Mouse (Mus musculus): ENCODE measurements around the gene Pim1. TPM values are rescaled to one million over a fixed set of nuclear protein-coding genes. Genes with fewer than 3 reads are reported as not detected.

Pim1 gene
- polyA plus RNA-seq, 1 experiment from 2014 or later, result 19.7 TPM

GRCm38 (mm10) chr17:29476461-29476860 lies 14.1 kb upstream of the Pim1 start:
- Histone ChIP-seq H3K4me3 (ENCODE audit: low read depth, low read length) (no peak overlapping the region), H3K9ac (ENCODE audit: low read length) (no peak overlapping the region), H3K4me2 (no peak overlapping the region), H3K27me3 (ENCODE audit: control insufficient read depth, insufficient read depth, low read length) (no peaks in the 10 kb centered on the region), H3K27ac (ENCODE audit: low read depth, low read length) (no peak overlapping the region), H3K36me3 (ENCODE audit: control insufficient read depth, insufficient read depth, low read length) (no peaks in the 10 kb centered on the region), H3K9me3 (ENCODE audit: control insufficient read depth, low read length) (no peaks in the 10 kb centered on the region), H3K4me1 (ENCODE audit: control insufficient read depth, insufficient read depth, low read length) (no peaks in the 10 kb centered on the region)
- WGBS, result 72% methylated on average over 4 of the region's 4 CpGs
- ATAC-seq (ENCODE audit: low FRiP score) (no peak), DNase-seq (ENCODE audit: low spot score, missing footprints) (no peak)

GRCm38 (mm10) chr17:29477357-29477756 lies 13.2 kb upstream of the Pim1 start:
- H3K36me3 ChIP-seq (ENCODE audit: control insufficient read depth, insufficient read depth, low read length), result no peaks in the 10 kb centered on the region
- no peaks in the 10 kb centered on the region for H3K4me1 ChIP-seq (ENCODE audit: control insufficient read depth, insufficient read depth, low read length)
- DNase-seq (ENCODE audit: low spot score, missing footprints), result no peak
- H3K9me3 ChIP-seq (ENCODE audit: control insufficient read depth, low read length), result no peaks in the 10 kb centered on the region
- no peak overlapping the region for H3K27ac ChIP-seq (ENCODE audit: low read depth, low read length)
- H3K27me3 ChIP-seq (ENCODE audit: control insufficient read depth, insufficient read depth, low read length), result no peaks in the 10 kb centered on the region
- H3K4me3 ChIP-seq (ENCODE audit: low read depth, low read length), result no peak overlapping the region
- H3K9ac ChIP-seq (ENCODE audit: low read length), result no peak overlapping the region
- H3K4me2 ChIP-seq, result no peak overlapping the region
- WGBS, result 91% methylated on average over 10 of the region's 10 CpGs
- ATAC-seq (ENCODE audit: low FRiP score), result no peak

GRCm38 (mm10) chr17:29478271-29478670 lies 12.3 kb upstream of the Pim1 start:
- Histone ChIP-seq H3K36me3 (ENCODE audit: control insufficient read depth, insufficient read depth, low read length) (no peaks in the 10 kb centered on the region), H3K4me3 (ENCODE audit: low read depth, low read length) (no peak overlapping the region), H3K27me3 (ENCODE audit: control insufficient read depth, insufficient read depth, low read length) (no peaks in the 10 kb centered on the region), H3K9me3 (ENCODE audit: control insufficient read depth, low read length) (peaks cover 5% of the 10 kb centered on the region; the same call in 1 of the 2 replicates), H3K4me1 (ENCODE audit: control insufficient read depth, insufficient read depth, low read length) (no peaks in the 10 kb centered on the region), H3K27ac (ENCODE audit: low read depth, low read length) (no peak overlapping the region), H3K4me2 (no peak overlapping the region), H3K9ac (ENCODE audit: low read length) (no peak overlapping the region)
- ATAC-seq (ENCODE audit: low FRiP score), result no peak
- 90% methylated on average over 4 of the region's 4 CpGs for WGBS
- DNase-seq (ENCODE audit: low spot score, missing footprints), result no peak

- Histone ChIP-seq H3K27me3 (ENCODE audit: control insufficient read depth, insufficient read depth, low read length) (no peaks in the 10 kb centered on the region), H3K4me1 (ENCODE audit: control insufficient read depth, insufficient read depth, low read length) (no peaks in the 10 kb centered on the region), H3K9ac (ENCODE audit: low read length) (no peak overlapping the region), H3K4me2 (no peak overlapping the region), H3K9me3 (ENCODE audit: control insufficient read depth, low read length) (peaks cover 5% of the 10 kb centered on the region; the same call in 1 of the 2 replicates), H3K27ac (ENCODE audit: low read depth, low read length) (no peak overlapping the region), H3K36me3 (ENCODE audit: control insufficient read depth, insufficient read depth, low read length) (no peaks in the 10 kb centered on the region), H3K4me3 (ENCODE audit: low read depth, low read length) (no peak overlapping the region)
- WGBS, result 82% methylated on average over 2 of the region's 2 CpGs
- DNase-seq (ENCODE audit: low spot score, missing footprints), result no peak
- no peak for ATAC-seq (ENCODE audit: low FRiP score)
Measured at GRCm38 (mm10) chr17:29480256-29480655, 10.3 kb upstream of the Pim1 start.

- Histone ChIP-seq H3K4me2 (no peak overlapping the region), H3K27ac (ENCODE audit: low read depth, low read length) (no peak overlapping the region), H3K4me3 (ENCODE audit: low read depth, low read length) (no peak overlapping the region), H3K27me3 (ENCODE audit: control insufficient read depth, insufficient read depth, low read length) (no peaks in the 10 kb centered on the region), H3K4me1 (ENCODE audit: control insufficient read depth, insufficient read depth, low read length) (no peaks in the 10 kb centered on the region), H3K9me3 (ENCODE audit: control insufficient read depth, low read length) (peaks cover 5% of the 10 kb centered on the region; the same call in 1 of the 2 replicates), H3K9ac (ENCODE audit: low read length) (no peak overlapping the region), H3K36me3 (ENCODE audit: control insufficient read depth, insufficient read depth, low read length) (no peaks in the 10 kb centered on the region)
- no peak for ATAC-seq (ENCODE audit: low FRiP score)
- WGBS, result 90% methylated on average over 7 of the region's 7 CpGs
- DNase-seq (ENCODE audit: low spot score, missing footprints), result no peak
Measured at GRCm38 (mm10) chr17:29482632-29483031, 7.9 kb upstream of the Pim1 start.

GRCm38 (mm10) chr17:29483282-29483681 lies 7.3 kb upstream of the Pim1 start:
- DNase-seq (ENCODE audit: low spot score, missing footprints), result no peak

GRCm38 (mm10) chr17:29484431-29484830 lies 6.1 kb upstream of the Pim1 start:
- DNase-seq (ENCODE audit: low spot score, missing footprints), result no peak
- H3K27me3 ChIP-seq (ENCODE audit: control insufficient read depth, insufficient read depth, low read length), result no peaks in the 10 kb centered on the region
- H3K9me3 ChIP-seq (ENCODE audit: control insufficient read depth, low read length), result peaks cover 5% of the 10 kb centered on the region; the same call in 1 of the 2 replicates
- ATAC-seq (ENCODE audit: low FRiP score), result no peak
- no peak overlapping the region for H3K4me2 ChIP-seq
- H3K36me3 ChIP-seq (ENCODE audit: control insufficient read depth, insufficient read depth, low read length), result no peaks in the 10 kb centered on the region
- no peak overlapping the region for H3K27ac ChIP-seq (ENCODE audit: low read depth, low read length)
- no peak overlapping the region for H3K9ac ChIP-seq (ENCODE audit: low read length)
- H3K4me3 ChIP-seq (ENCODE audit: low read depth, low read length), result no peak overlapping the region
- WGBS, result 73% methylated on average over 2 of the region's 2 CpGs
- H3K4me1 ChIP-seq (ENCODE audit: control insufficient read depth, insufficient read depth, low read length), result peaks cover 9% of the 10 kb centered on the region

More at GRCm38 (mm10) chr17:29483282-29483681, 7.3 kb upstream of the Pim1 start:
- no peak overlapping the region for H3K4me2 ChIP-seq
- no peaks in the 10 kb centered on the region for H3K27me3 ChIP-seq (ENCODE audit: control insufficient read depth, insufficient read depth, low read length)
- H3K27ac ChIP-seq (ENCODE audit: low read depth, low read length), result no peak overlapping the region
- no peaks in the 10 kb centered on the region for H3K36me3 ChIP-seq (ENCODE audit: control insufficient read depth, insufficient read depth, low read length)
- no peaks in the 10 kb centered on the region for H3K4me1 ChIP-seq (ENCODE audit: control insufficient read depth, insufficient read depth, low read length)
- H3K4me3 ChIP-seq (ENCODE audit: low read depth, low read length), result no peak overlapping the region
- peaks cover 5% of the 10 kb centered on the region; the same call in 1 of the 2 replicates for H3K9me3 ChIP-seq (ENCODE audit: control insufficient read depth, low read length)
- no peak overlapping the region for H3K9ac ChIP-seq (ENCODE audit: low read length)
- no peak for ATAC-seq (ENCODE audit: low FRiP score)
- WGBS, result 95% methylated on average over 2 of the region's 2 CpGs

- H3K27ac ChIP-seq (ENCODE audit: low read depth, low read length), result no peak overlapping the region
- H3K36me3 ChIP-seq (ENCODE audit: control insufficient read depth, insufficient read depth, low read length), result no peaks in the 10 kb centered on the region
- H3K9me3 ChIP-seq (ENCODE audit: control insufficient read depth, low read length), result peaks cover 5% of the 10 kb centered on the region; the same call in 1 of the 2 replicates
- no peak for DNase-seq (ENCODE audit: low spot score, missing footprints)
- no peaks in the 10 kb centered on the region for H3K27me3 ChIP-seq (ENCODE audit: control insufficient read depth, insufficient read depth, low read length)
- H3K4me1 ChIP-seq (ENCODE audit: control insufficient read depth, insufficient read depth, low read length), result peaks cover 9% of the 10 kb centered on the region
- no peak overlapping the region for H3K4me3 ChIP-seq (ENCODE audit: low read depth, low read length)
- no peak overlapping the region for H3K9ac ChIP-seq (ENCODE audit: low read length)
- ATAC-seq (ENCODE audit: low FRiP score), result no peak
- 78% methylated on average over 3 of the region's 3 CpGs for WGBS
- no peak overlapping the region for H3K4me2 ChIP-seq
Measured at GRCm38 (mm10) chr17:29485336-29486233, 5.0 kb upstream of the Pim1 start.

- Histone ChIP-seq H3K36me3 (ENCODE audit: control insufficient read depth, insufficient read depth, low read length) (no peaks in the 10 kb centered on the region), H3K9ac (ENCODE audit: low read length) (no peak overlapping the region; the same call in 1 of the 2 replicates), H3K27ac (ENCODE audit: low read depth, low read length) (no peak overlapping the region), H3K4me1 (ENCODE audit: control insufficient read depth, insufficient read depth, low read length) (peaks cover 15% of the 10 kb centered on the region), H3K4me2 (no peak overlapping the region), H3K9me3 (ENCODE audit: control insufficient read depth, low read length) (no peaks in the 10 kb centered on the region), H3K4me3 (ENCODE audit: low read depth, low read length) (no peak overlapping the region), H3K27me3 (ENCODE audit: control insufficient read depth, insufficient read depth, low read length) (no peaks in the 10 kb centered on the region)
- no peak for ATAC-seq (ENCODE audit: low FRiP score)
- peak; percentile 86 for DNase-seq (ENCODE audit: low spot score, missing footprints)
- 67% methylated on average over 8 of the region's 8 CpGs for WGBS
Measured at GRCm38 (mm10) chr17:29488257-29488977, 2.1 kb upstream of the Pim1 start.
